Mouse (Mus musculus): ENCODE measurements at regions not wholly inside any gene's neighbourhood (a gene's known extent, or its start where the extent isn't known, plus 50 kb on each side); places are given as distances from the start of the nearest gene placed in this dataset.
"Not testable (repeated sequence)": the region's sequence is repeated elsewhere in the genome, so short reads cannot be mapped to it uniquely, and the experiment has no call there.

- DNase-seq (ENCODE audit: low spot score) (no peak), ATAC-seq (ENCODE audit: extremely low read depth, insufficient number of reproducible peaks, low FRiP score, poor library complexity, severe bottlenecking) (no peak)
- no peaks in the 10 kb centered on the region for H3K9me3 ChIP-seq (replicated peaks)
- no peak for TF ChIP-seq GATA1 (IDR thresholded peaks at IDR 0.05; ENCODE audit: borderline replicate concordance, low read length)
- no peak for TF ChIP-seq CTCF (IDR thresholded peaks at IDR 0.05; ENCODE audit: low read depth, low read length)
- no peak for TF ChIP-seq TAL1 (conservative IDR thresholded peaks at IDR 0.05; ENCODE audit: low read depth, low read length)
- TF ChIP-seq GATA2 (IDR thresholded peaks at IDR 0.05; ENCODE audit: borderline replicate concordance, low read depth, low read length): no peak
- no peak for TF ChIP-seq POLR2AphosphoS5 (IDR thresholded peaks at IDR 0.05; ENCODE audit: insufficient replicate concordance, low read depth, low read length)
- no peaks in the 10 kb centered on the region for H3K27me3 ChIP-seq (ENCODE audit: insufficient read depth, low read length)
- H3K4me1 ChIP-seq (ENCODE audit: insufficient read depth, low read depth, low read length): no peaks in the 10 kb centered on the region
- H3K36me3 ChIP-seq (replicated peaks): no peaks in the 10 kb centered on the region
- no peak overlapping the region for H3K4me3 ChIP-seq (ENCODE audit: low read depth, low read length)
Measured at GRCm38 (mm10) chr2:78548683-78549467, 319.0 kb upstream of the Ube2e3 start.

GRCm38 (mm10) chr2:78547286-78547685, 320.6 kb upstream of the Ube2e3 start:
- DNase-seq (ENCODE audit: low spot score) (no peak), ATAC-seq (ENCODE audit: extremely low read depth, insufficient number of reproducible peaks, low FRiP score, poor library complexity, severe bottlenecking) (no peak)
- no peaks in the 10 kb centered on the region for H3K36me3 ChIP-seq (replicated peaks)
- no peak overlapping the region for H3K4me3 ChIP-seq (ENCODE audit: low read depth, low read length)
- H3K9me3 ChIP-seq (replicated peaks): no peaks in the 10 kb centered on the region
- no peaks in the 10 kb centered on the region for H3K27me3 ChIP-seq (ENCODE audit: insufficient read depth, low read length)
- no peaks in the 10 kb centered on the region for H3K4me1 ChIP-seq (ENCODE audit: insufficient read depth, low read depth, low read length)
- no peak for TF ChIP-seq CTCF (IDR thresholded peaks at IDR 0.05; ENCODE audit: low read depth, low read length)
- no peak for TF ChIP-seq GATA2 (IDR thresholded peaks at IDR 0.05; ENCODE audit: borderline replicate concordance, low read depth, low read length)
- TF ChIP-seq TAL1 (conservative IDR thresholded peaks at IDR 0.05; ENCODE audit: low read depth, low read length): no peak
- no peak for TF ChIP-seq GATA1 (IDR thresholded peaks at IDR 0.05; ENCODE audit: borderline replicate concordance, low read length)
- no peak for TF ChIP-seq POLR2AphosphoS5 (IDR thresholded peaks at IDR 0.05; ENCODE audit: insufficient replicate concordance, low read depth, low read length)

- ATAC-seq (ENCODE audit: extremely low read depth, insufficient number of reproducible peaks, low FRiP score, poor library complexity, severe bottlenecking) (no peak), DNase-seq (ENCODE audit: low spot score) (no peak)
- no peaks in the 10 kb centered on the region for H3K36me3 ChIP-seq (replicated peaks)
- no peak for TF ChIP-seq CTCF (IDR thresholded peaks at IDR 0.05; ENCODE audit: low read depth, low read length)
- TF ChIP-seq POLR2AphosphoS5 (IDR thresholded peaks at IDR 0.05; ENCODE audit: insufficient replicate concordance, low read depth, low read length): no peak
- no peak for TF ChIP-seq GATA2 (IDR thresholded peaks at IDR 0.05; ENCODE audit: borderline replicate concordance, low read depth, low read length)
- no peak for TF ChIP-seq GATA1 (IDR thresholded peaks at IDR 0.05; ENCODE audit: borderline replicate concordance, low read length)
- no peak for TF ChIP-seq TAL1 (conservative IDR thresholded peaks at IDR 0.05; ENCODE audit: low read depth, low read length)
- no peaks in the 10 kb centered on the region for H3K9me3 ChIP-seq (replicated peaks)
- H3K4me1 ChIP-seq (ENCODE audit: insufficient read depth, low read depth, low read length): no peaks in the 10 kb centered on the region
- H3K4me3 ChIP-seq (ENCODE audit: low read depth, low read length): no peak overlapping the region
- H3K27me3 ChIP-seq (ENCODE audit: insufficient read depth, low read length): no peaks in the 10 kb centered on the region
Measured at GRCm38 (mm10) chr2:78540422-78540821, 327.5 kb upstream of the Ube2e3 start.

- H3K4me3 ChIP-seq (ENCODE audit: low read depth, low read length): no peak overlapping the region
- no peaks in the 10 kb centered on the region for H3K4me1 ChIP-seq (ENCODE audit: insufficient read depth, low read depth, low read length)
- no peaks in the 10 kb centered on the region for H3K9me3 ChIP-seq (replicated peaks)
- TF ChIP-seq GATA2 (IDR thresholded peaks at IDR 0.05; ENCODE audit: borderline replicate concordance, low read depth, low read length) (no peak), GATA1 (IDR thresholded peaks at IDR 0.05; ENCODE audit: borderline replicate concordance, low read length) (no peak), TAL1 (conservative IDR thresholded peaks at IDR 0.05; ENCODE audit: low read depth, low read length) (no peak), CTCF (IDR thresholded peaks at IDR 0.05; ENCODE audit: low read depth, low read length) (no peak), POLR2AphosphoS5 (IDR thresholded peaks at IDR 0.05; ENCODE audit: insufficient replicate concordance, low read depth, low read length) (no peak)
- DNase-seq (ENCODE audit: low spot score) (no peak), ATAC-seq (ENCODE audit: extremely low read depth, insufficient number of reproducible peaks, low FRiP score, poor library complexity, severe bottlenecking) (no peak)
- no peaks in the 10 kb centered on the region for H3K36me3 ChIP-seq (replicated peaks)
- H3K27me3 ChIP-seq (ENCODE audit: insufficient read depth, low read length): no peaks in the 10 kb centered on the region
Measured at GRCm38 (mm10) chr2:78539592-78540300, 328.2 kb upstream of the Ube2e3 start.

- Histone ChIP-seq H3K9me3 (replicated peaks) (no peaks in the 10 kb centered on the region), H3K27me3 (ENCODE audit: insufficient read depth, low read length) (no peaks in the 10 kb centered on the region), H3K36me3 (replicated peaks) (no peaks in the 10 kb centered on the region), H3K4me1 (ENCODE audit: insufficient read depth, low read depth, low read length) (0 out of 2 replicates have a peak, but pooled peaks cover 3% of the 10 kb centered on the region), H3K4me3 (ENCODE audit: low read depth, low read length) (no peak overlapping the region)
- no peak for DNase-seq (ENCODE audit: low spot score)
- ATAC-seq (ENCODE audit: extremely low read depth, insufficient number of reproducible peaks, low FRiP score, poor library complexity, severe bottlenecking): no peak
- no peak for TF ChIP-seq CTCF (IDR thresholded peaks at IDR 0.05; ENCODE audit: low read depth, low read length)
- TF ChIP-seq GATA2 (IDR thresholded peaks at IDR 0.05; ENCODE audit: borderline replicate concordance, low read depth, low read length): no peak
- no peak for TF ChIP-seq TAL1 (conservative IDR thresholded peaks at IDR 0.05; ENCODE audit: low read depth, low read length)
- no peak for TF ChIP-seq GATA1 (IDR thresholded peaks at IDR 0.05; ENCODE audit: borderline replicate concordance, low read length)
- no peak for TF ChIP-seq POLR2AphosphoS5 (IDR thresholded peaks at IDR 0.05; ENCODE audit: insufficient replicate concordance, low read depth, low read length)
Measured at GRCm38 (mm10) chr2:78537574-78537973, 330.4 kb upstream of the Ube2e3 start.

GRCm38 (mm10) chr2:78533881-78534280, 334.0 kb upstream of the Ube2e3 start:
- ATAC-seq (ENCODE audit: extremely low read depth, insufficient number of reproducible peaks, low FRiP score, poor library complexity, severe bottlenecking); H3K9me3 ChIP-seq (replicated peaks); H3K4me3 ChIP-seq (ENCODE audit: low read depth, low read length); H3K4me1 ChIP-seq (ENCODE audit: insufficient read depth, low read depth, low read length); H3K27me3 ChIP-seq (ENCODE audit: insufficient read depth, low read length); DNase-seq (ENCODE audit: low spot score); H3K36me3 ChIP-seq (replicated peaks): not testable (repeated sequence)

Measured in G1E (cell line).